Mouse (Mus musculus): ENCODE data around the gene Carm1. TPM values are rescaled to one million over a fixed set of nuclear protein-coding genes. Genes with fewer than 3 reads are reported as not detected.

Gene Carm1
- 19.1 and 20.5 TPM in 2 replicates for polyA plus RNA-seq (2012; ENCODE audit: insufficient read depth, insufficient read length, missing spikeins)

DNA sequence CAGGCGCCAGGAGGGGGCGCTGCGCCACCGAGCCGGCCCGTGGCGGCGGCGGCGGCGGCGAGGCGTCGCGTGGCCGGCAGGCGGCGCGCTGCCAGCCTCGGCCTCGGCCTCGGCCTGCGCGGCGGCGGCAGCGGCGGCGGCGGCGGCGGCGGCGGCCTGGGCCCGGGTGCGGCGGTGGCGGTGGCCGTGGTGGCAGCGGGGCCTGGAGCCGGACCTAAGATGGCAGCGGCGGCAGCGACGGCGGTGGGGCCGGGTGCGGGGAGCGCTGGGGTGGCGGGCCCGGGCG lies at the start of gene Carm1:
TSS of gene Carm1 (plus strand) at position 106 of the 286 bp plus-strand sequence.
- Histone ChIP-seq H3K27ac (ENCODE audit: insufficient read depth, low read depth, low read length) (peak within 1 kb of the TSS; percentile 77), H3K4me3 (ENCODE audit: insufficient read depth, low read length) (peak within 1 kb of the TSS; percentile 82), H3K4me1 (ENCODE audit: control insufficient read depth, insufficient read depth, low read length) (peaks cover 18% of the 10 kb centered on the region)
- TF ChIP-seq CTCF (IDR thresholded peaks at IDR 0.05; ENCODE audit: low read depth, low read length) (no peak), POLR2A (IDR thresholded peaks at IDR 0.05; ENCODE audit: borderline replicate concordance, low read depth, low read length) (no peak)

DNA sequence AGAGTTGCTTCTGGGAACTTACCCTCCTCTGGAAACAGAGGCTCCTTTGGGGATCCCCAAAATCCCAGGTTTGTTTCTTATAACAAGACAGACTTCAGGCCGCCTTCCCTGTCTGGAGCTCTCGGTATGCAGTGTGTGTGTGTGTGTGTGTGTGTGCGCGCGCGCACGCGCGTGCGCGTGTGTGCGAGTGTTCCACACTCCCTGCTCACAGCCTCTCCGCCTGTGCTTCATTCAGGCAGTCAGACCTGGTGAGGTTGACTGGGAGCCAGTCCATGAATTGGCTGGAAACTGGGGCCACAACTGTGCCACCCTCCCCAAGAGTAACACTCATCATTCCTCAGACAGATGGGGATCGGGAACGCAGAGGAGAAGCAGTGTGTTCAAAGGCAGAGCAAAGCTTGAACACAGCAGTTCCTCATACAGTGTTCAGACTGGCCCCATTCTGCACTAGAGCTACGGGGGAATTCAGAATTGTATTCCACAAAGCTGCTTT lies 49.6 kb upstream of the Carm1 start:
- TF ChIP-seq POLR2A (IDR thresholded peaks at IDR 0.05; ENCODE audit: borderline replicate concordance, low read depth, low read length) (no peak), CTCF (IDR thresholded peaks at IDR 0.05; ENCODE audit: low read depth, low read length) (no peak)
- Histone ChIP-seq H3K4me1 (ENCODE audit: control insufficient read depth, insufficient read depth, low read length) (peaks cover 52% of the 10 kb centered on the region), H3K4me3 (ENCODE audit: insufficient read depth, low read length) (no peak overlapping the region), H3K27ac (ENCODE audit: insufficient read depth, low read depth, low read length) (peak overlapping the region; percentile 75)

DNA sequence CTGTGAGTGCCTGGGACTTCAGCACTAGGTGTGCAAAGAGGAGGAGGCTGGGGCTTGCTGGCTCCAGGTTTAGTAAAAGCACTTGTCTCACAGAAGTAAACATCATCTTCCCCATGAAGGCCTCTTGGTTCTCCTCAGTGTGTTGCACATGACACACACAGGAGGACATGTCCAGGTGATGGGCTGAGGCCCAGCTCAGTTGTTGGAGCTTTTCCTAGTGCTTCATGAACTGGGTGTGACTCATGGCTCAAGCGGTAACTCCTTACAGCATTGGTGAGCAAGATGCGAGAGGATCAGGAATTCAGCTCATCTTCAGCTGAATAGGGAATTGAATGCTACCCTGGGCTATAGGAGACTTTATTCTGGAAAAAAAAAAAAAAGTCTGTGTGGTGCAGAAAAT lies 49.0 kb upstream of the Carm1 start:
- no peak for TF ChIP-seq POLR2A (IDR thresholded peaks at IDR 0.05; ENCODE audit: borderline replicate concordance, low read depth, low read length)
- no peak for TF ChIP-seq CTCF (IDR thresholded peaks at IDR 0.05; ENCODE audit: low read depth, low read length)
- peak overlapping the region; percentile 75 for H3K27ac ChIP-seq (ENCODE audit: insufficient read depth, low read depth, low read length)
- peaks cover 52% of the 10 kb centered on the region for H3K4me1 ChIP-seq (ENCODE audit: control insufficient read depth, insufficient read depth, low read length)
- no peak overlapping the region for H3K4me3 ChIP-seq (ENCODE audit: insufficient read depth, low read length)

DNA sequence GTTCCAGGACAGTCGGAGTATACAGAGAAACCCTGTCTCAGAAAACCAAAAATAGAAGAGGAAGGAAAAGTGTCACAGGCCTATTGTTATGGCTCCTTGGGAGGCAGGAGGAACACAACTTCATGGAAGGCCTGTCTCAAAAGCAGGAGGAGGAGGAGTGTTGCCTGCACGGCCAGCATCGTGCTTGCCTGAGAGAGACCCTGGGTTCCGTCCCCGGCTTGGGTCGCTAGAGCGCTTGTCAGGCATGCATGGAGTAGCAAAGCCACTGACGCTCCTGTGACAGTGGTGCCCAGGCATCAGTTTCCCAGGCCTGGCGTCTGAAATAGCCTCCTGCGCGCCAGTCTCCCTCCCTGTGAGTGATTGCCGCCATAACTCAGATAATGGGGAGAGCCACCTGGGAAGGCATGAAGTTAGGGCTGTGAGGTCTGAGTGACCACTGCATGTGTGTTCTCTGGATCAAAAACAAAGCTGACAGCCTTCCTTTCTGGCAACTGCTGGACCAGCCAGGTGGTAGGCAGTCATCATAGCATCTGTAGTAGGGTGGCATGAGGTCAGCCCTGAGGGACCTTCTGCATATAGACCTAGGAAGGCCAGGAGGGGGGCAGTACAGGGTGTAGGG lies 48.3 kb upstream of the Carm1 start:
- TF ChIP-seq CTCF (IDR thresholded peaks at IDR 0.05; ENCODE audit: low read depth, low read length) (no peak), POLR2A (IDR thresholded peaks at IDR 0.05; ENCODE audit: borderline replicate concordance, low read depth, low read length) (no peak)
- Histone ChIP-seq H3K27ac (ENCODE audit: insufficient read depth, low read depth, low read length) (peak overlapping the region; percentile 75), H3K4me1 (ENCODE audit: control insufficient read depth, insufficient read depth, low read length) (peaks cover 50% of the 10 kb centered on the region), H3K4me3 (ENCODE audit: insufficient read depth, low read length) (no peak overlapping the region)

DNA sequence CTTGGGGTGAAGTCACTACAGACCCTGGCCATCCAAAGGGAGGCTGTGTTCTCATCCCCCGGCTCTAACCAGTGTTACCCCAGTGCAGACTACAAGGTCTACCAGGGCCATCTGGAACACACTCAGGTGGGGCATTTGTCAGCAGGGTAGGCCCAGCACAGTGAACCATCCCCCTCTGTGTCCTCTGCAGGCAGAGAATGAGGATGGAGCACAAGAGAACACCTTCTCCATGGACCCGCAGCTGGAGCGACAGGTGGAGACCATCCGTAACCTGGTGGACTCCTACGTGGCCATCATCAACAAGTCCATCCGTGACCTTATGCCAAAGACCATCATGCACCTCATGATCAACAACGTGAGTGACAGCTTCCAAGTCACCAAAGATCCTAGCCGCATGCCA lies 43.3 kb upstream of the Carm1 start:
- Histone ChIP-seq H3K27ac (ENCODE audit: insufficient read depth, low read depth, low read length) (no peak overlapping the region), H3K4me1 (ENCODE audit: control insufficient read depth, insufficient read depth, low read length) (peaks cover 5% of the 10 kb centered on the region), H3K4me3 (ENCODE audit: insufficient read depth, low read length) (no peak overlapping the region)
- no peak for TF ChIP-seq CTCF (IDR thresholded peaks at IDR 0.05; ENCODE audit: low read depth, low read length)
- no peak for TF ChIP-seq POLR2A (IDR thresholded peaks at IDR 0.05; ENCODE audit: borderline replicate concordance, low read depth, low read length)

DNA sequence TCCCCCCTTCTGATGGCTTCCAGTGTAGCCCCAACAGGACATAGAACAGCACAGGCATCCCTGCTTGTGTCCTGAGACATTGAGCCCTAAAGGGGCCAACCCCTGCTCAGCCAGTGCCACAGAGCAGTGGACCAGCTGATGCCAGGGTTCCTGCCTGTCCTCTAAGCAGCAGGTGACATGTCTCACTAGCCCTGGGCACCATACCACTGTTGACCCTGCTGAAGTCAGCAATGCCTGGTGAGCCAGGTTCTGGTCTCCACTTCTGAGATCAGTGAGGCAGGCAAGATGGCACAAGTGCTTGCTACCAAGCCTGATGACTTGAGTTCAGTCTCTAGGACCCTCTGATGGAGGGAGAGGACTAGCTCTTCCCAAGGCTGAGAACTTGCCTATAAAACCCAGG lies 40.9 kb upstream of the Carm1 start:
- H3K27ac ChIP-seq (ENCODE audit: insufficient read depth, low read depth, low read length), result no peak overlapping the region
- no peak for TF ChIP-seq CTCF (IDR thresholded peaks at IDR 0.05; ENCODE audit: low read depth, low read length)
- TF ChIP-seq POLR2A (IDR thresholded peaks at IDR 0.05; ENCODE audit: borderline replicate concordance, low read depth, low read length), result no peak
- H3K4me3 ChIP-seq (ENCODE audit: insufficient read depth, low read length), result no peak overlapping the region
- peaks cover 5% of the 10 kb centered on the region for H3K4me1 ChIP-seq (ENCODE audit: control insufficient read depth, insufficient read depth, low read length)

DNA sequence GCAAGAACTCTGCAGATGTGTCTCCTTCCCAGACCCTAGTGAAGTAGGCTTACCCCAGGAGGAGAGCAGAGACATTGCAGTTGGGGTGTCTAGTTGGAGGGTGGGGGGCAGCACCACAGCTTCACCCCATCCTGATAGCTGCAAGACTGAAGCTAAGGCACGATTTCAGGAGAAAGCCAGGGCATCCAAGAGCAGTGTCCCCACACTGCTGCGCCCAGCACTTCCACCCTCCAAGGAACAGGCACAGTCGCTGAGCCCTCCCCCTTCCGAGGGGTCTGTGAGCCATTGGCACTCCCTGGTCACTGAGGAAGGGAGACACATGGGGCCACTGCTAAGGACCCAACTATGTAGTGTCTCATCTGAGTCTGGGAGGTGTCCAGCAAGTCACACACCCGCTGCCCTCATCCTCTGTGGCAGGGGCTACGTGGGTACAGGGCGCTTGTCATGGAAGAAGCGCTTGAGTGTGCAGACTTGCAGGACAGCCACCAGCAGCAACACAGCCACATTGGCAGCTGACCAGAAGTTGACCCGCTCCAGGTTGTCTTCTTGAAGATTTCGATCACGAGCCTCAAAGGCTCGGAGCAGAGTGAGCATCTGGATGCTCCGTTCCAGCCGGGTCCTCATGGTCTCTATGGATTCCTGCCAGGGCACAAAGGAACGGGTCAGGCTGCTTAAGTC lies 38.8 kb upstream of the Carm1 start:
- no peak overlapping the region for H3K4me3 ChIP-seq (ENCODE audit: insufficient read depth, low read length)

DNA sequence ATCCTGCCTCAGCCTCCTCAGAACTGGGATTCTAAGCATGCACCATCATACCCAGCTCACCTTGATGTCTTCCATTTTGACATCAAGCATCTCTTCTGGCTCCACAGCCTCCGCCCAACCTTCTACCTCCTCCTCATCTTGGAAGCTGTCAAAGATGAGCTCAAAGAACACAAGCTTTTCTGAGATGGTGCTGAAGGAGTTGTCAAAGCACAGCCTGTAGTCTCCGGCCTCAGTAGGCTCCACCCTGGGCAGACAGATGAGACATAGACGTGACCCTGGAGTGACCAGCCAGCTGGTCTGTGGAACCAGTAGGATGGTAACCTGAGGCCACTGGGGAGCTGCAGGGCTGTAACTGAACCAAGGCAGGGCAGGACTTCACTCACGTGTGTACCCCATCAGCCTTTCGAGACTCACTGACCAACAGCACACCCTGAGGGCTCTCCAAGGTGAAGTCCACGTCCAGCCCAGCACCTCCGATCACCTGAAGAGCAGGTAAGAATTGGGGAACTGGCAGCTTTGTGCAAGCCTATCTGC lies 37.8 kb upstream of the Carm1 start:
- no peak for TF ChIP-seq CTCF (IDR thresholded peaks at IDR 0.05; ENCODE audit: low read depth, low read length)
- TF ChIP-seq POLR2A (IDR thresholded peaks at IDR 0.05; ENCODE audit: borderline replicate concordance, low read depth, low read length), result no peak
- H3K4me1 ChIP-seq (ENCODE audit: control insufficient read depth, insufficient read depth, low read length), result peaks cover 10% of the 10 kb centered on the region
- peak overlapping the region; percentile 86 for H3K4me3 ChIP-seq (ENCODE audit: insufficient read depth, low read length)
- no peak overlapping the region for H3K27ac ChIP-seq (ENCODE audit: insufficient read depth, low read depth, low read length)

More for the DNA sequence above, 38.8 kb upstream of the Carm1 start:
- Histone ChIP-seq H3K27ac (ENCODE audit: insufficient read depth, low read depth, low read length) (no peak overlapping the region), H3K4me1 (ENCODE audit: control insufficient read depth, insufficient read depth, low read length) (peaks cover 10% of the 10 kb centered on the region)
- TF ChIP-seq CTCF (IDR thresholded peaks at IDR 0.05; ENCODE audit: low read depth, low read length) (no peak), POLR2A (IDR thresholded peaks at IDR 0.05; ENCODE audit: borderline replicate concordance, low read depth, low read length) (no peak)

DNA sequence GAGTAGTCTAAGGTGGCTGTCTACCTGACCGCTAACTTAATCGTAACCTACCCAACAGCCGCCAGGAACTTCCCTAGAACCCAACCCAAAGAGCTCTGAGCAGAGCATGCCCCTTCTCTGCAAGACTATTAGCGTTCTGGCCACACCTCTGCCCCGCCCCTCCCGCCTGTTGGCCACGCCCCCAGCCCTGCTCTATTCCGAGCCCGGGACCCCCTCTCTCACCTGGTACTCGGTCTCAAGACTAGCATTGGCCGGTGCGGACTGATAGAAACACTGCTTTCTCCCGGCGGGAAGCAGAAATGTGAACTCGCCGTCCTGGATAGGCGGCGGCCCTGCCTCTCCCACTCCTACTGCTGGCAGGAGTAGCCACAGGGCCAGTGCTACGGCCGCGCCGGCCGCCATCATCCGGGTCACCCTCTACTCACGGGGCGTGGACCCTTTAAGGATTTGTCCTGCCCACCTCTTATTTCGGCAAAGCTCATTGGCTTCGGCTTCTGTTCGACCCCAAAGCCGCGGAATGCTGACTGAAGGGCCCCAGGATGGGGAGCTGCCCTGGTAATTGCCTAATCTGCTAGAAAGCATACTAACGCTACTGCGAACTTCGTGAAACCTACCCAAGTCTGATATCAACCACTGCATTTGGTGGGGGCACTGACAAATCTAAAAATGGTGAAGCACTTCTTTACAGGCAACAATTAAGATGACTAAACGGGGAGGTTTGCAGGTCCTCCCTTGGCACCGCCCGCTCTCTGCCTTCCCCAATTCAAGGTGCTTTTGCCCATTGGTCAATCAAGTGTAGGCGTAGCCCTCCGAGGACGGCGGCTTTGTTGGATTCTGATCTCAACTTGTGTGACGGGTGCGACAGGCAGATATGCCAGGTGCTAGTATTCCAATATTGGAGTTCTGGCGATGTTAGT lies 36.7 kb upstream of the Carm1 start, which contains the start of gene Tmed1:
TSS of gene Tmed1 (minus strand) at position 481 of the 917 bp plus-strand sequence.
- TF ChIP-seq POLR2A (IDR thresholded peaks at IDR 0.05; ENCODE audit: borderline replicate concordance, low read depth, low read length) (no peak), CTCF (IDR thresholded peaks at IDR 0.05; ENCODE audit: low read depth, low read length) (no peak)
- peaks cover 12% of the 10 kb centered on the region for H3K4me1 ChIP-seq (ENCODE audit: control insufficient read depth, insufficient read depth, low read length)
- peak within 1 kb of the TSS; percentile 92 for H3K27ac ChIP-seq (ENCODE audit: insufficient read depth, low read depth, low read length)
- peak within 1 kb of the TSS; percentile 86 for H3K4me3 ChIP-seq (ENCODE audit: insufficient read depth, low read length)

Measured in bone marrow macrophage, adult 2 months (primary cell).